Mouse (Mus musculus) kidney, adult 2 months (tissue): ENCODE results near the gene Apobec2. TPM values are rescaled to one million over a fixed set of nuclear protein-coding genes. Genes with fewer than 3 reads are reported as not detected.

Experiments used
- DNase-seq: peaks from one replicate; pipeline ENCODE4 v3.0.0; 2021
- H3K27ac ChIP-seq: fragments of 200-500 bp; 2 replicates; pipeline ENCODE4 v1.5.1; 2012; ENCODE audit warnings: low read depth, low read length, control low read depth, inconsistent platforms; ENCODE audit not compliant: insufficient read depth
- H3K27me3 ChIP-seq: fragments of 200-500 bp; replicated peaks from 2 replicates; pipeline ENCODE4 v1.6.1; 2012; ENCODE audit warnings: mild to moderate bottlenecking, moderate library complexity, low read length, inconsistent platforms; ENCODE audit not compliant: control insufficient read depth, insufficient read depth
- H3K36me3 ChIP-seq: fragments of 200-500 bp; 2 replicates; pipeline ENCODE4 v1.6.1; 2012; ENCODE audit warnings: mild to moderate bottlenecking, moderate library complexity, low read length, inconsistent platforms; ENCODE audit not compliant: control insufficient read depth, insufficient read depth
- H3K4me1 ChIP-seq: fragments of 200-500 bp; 2 replicates; pipeline ENCODE4 v1.6.1; 2011; ENCODE audit warnings: low read length; ENCODE audit not compliant: control insufficient read depth, insufficient read depth
- H3K4me3 ChIP-seq: fragments of 200-500 bp; 2 replicates; pipeline ENCODE4 v1.5.1; 2011; ENCODE audit warnings: mild to moderate bottlenecking, low read depth, low read length, control low read depth; ENCODE audit not compliant: insufficient read depth
- CTCF ChIP-seq: fragments of 200-500 bp; conservative IDR thresholded peaks from 2 replicates; pipeline ENCODE4 v1.5.1; 2011; ENCODE audit warnings: low read depth, mild to moderate bottlenecking, control low read depth, low read length, moderate library complexity, mixed read lengths; ENCODE audit not compliant: insufficient read depth, insufficient read length
- POLR2A ChIP-seq: fragments of 200-500 bp; IDR thresholded peaks from one replicate; pipeline ENCODE4 v1.6.1; 2011; ENCODE audit warnings: low read depth, low read length, control low read depth
- WGBS: fragments of 180-500 bp; shearing (Covaris S2); methylation state at CpG from one replicate; pipeline ENCODE4 v1.1.7; 2018; 5-methylcytosine and 5-hydroxymethylcytosine counted together
- polyA plus RNA-seq: library from polyadenylated mRNA; depleted of rRNA; stranded (reverse); fragments of >200 nt; gene quantifications from 2 replicates; pipeline ENCODE4 v1.2.3, GENCODE M21; 2012

Apobec2 gene
- polyA plus RNA-seq, 1 experiment = 6.0 TPM

DNA sequence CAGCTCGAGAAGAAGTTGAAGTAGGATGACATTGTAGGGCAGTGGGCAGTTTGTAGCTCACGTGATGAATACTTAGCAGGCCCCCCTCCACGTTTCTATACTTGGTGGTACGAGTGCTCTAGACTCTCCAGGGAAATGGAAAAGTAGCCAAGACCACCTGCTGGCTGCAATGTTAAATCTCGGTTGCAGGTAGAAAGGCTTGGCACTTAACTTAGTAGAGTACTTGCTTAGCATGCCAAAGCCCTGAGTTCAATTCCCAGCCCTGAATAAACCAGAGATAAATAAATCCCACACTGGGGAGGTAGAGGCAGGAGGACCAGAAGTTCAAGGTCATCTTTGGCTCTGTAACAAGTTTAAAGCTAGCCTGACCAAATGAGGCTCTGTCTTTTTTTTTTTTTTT lies 1.7 kb upstream of the Apobec2 start:
- Histone ChIP-seq H3K36me3 (no peaks in the 10 kb centered on the region), H3K4me1 (no peaks in the 10 kb centered on the region), H3K27ac (no peak overlapping the region), H3K4me3 (no peak overlapping the region), H3K27me3 (no peaks in the 10 kb centered on the region)
- no peak for DNase-seq
- TF ChIP-seq POLR2A (no peak), CTCF (no peak)
- 90% methylated on average over 5 of the region's 5 CpGs for WGBS

GRCm38 (mm10) chr17:48433689-48434330 lies 1.1 kb upstream of the Apobec2 start:
- no peak for DNase-seq
- 58% methylated on average over 6 of the region's 6 CpGs for WGBS
- Histone ChIP-seq H3K27ac (no peak overlapping the region), H3K4me3 (no peak overlapping the region), H3K36me3 (no peaks in the 10 kb centered on the region), H3K27me3 (no peaks in the 10 kb centered on the region), H3K4me1 (no peaks in the 10 kb centered on the region)
- TF ChIP-seq POLR2A (no peak), CTCF (0 out of 2 replicates have a peak, but pooled peaks have one; percentile 14)

- Histone ChIP-seq H3K27me3 (no peaks in the 10 kb centered on the region), H3K4me1 (no peaks in the 10 kb centered on the region), H3K4me3 (no peak overlapping the region), H3K27ac (no peak overlapping the region), H3K36me3 (no peaks in the 10 kb centered on the region)
- no peak for DNase-seq
- TF ChIP-seq CTCF (no peak), POLR2A (no peak)
- WGBS = 88% methylated on average over 20 of the region's 20 CpGs
Observed at GRCm38 (mm10) chr17:48433006-48433655, 401 bp upstream of the Apobec2 start.

DNA sequence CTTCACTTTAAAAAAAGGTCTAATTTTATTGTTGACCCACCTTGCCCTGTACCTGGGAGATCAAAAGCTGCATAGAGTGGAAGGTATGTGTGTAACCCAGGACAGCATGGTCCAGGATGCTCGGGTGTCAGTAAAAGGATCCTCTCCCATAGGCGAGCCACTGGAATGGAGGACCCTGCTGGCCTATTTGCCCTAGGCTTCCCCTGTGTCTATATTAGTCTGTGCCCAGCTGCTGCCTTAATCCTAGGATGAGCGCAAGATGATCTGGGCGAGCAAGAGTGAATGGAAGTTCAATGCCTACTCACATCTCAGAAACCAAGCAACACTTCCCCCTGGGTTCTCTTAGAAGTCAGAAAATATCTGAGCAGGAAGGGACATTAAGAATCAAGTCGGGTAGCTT lies 1.7 kb downstream of the Apobec2 start:
- Histone ChIP-seq H3K27me3 (no peaks in the 10 kb centered on the region), H3K4me1 (peaks cover 7% of the 10 kb centered on the region; the same call in 1 of the 2 replicates), H3K27ac (no peak overlapping the region), H3K4me3 (no peak overlapping the region), H3K36me3 (no peaks in the 10 kb centered on the region)
- 80% methylated on average over 5 of the region's 5 CpGs for WGBS
- no peak for DNase-seq
- TF ChIP-seq POLR2A (no peak), CTCF (no peak)

DNA sequence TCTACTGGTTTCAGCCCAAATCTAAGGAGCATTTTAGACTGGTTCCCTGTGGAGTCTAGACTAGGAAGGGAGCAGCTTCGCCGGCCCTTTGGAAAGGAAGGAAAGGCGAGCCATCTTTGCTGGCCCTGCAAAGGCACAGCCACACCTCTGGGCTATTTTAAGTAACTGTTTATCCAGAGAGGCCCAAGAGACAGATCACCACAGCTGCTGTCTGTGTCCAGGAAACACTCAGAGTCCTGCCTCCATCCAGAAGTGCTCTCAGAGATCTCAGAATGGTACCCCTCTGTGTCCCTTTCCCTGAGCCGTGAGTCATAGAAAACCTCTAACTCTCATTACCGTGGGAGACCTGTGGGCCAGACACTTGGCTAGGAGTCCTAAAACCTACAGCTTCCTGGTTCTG lies 2.3 kb downstream of the Apobec2 start:
- no peak for TF ChIP-seq POLR2A
- TF ChIP-seq CTCF = no peak
- 43% methylated on average over 5 of the region's 5 CpGs for WGBS
- Histone ChIP-seq H3K4me1 (peaks cover 7% of the 10 kb centered on the region; the same call in 1 of the 2 replicates), H3K36me3 (no peaks in the 10 kb centered on the region), H3K27me3 (no peaks in the 10 kb centered on the region), H3K27ac (no peak overlapping the region), H3K4me3 (no peak overlapping the region)
- no peak for DNase-seq

- Histone ChIP-seq H3K4me3 (no peak overlapping the region), H3K36me3 (no peaks in the 10 kb centered on the region), H3K27ac (no peak overlapping the region), H3K4me1 (peaks cover 13% of the 10 kb centered on the region), H3K27me3 (no peaks in the 10 kb centered on the region)
- TF ChIP-seq CTCF = no peak
- TF ChIP-seq POLR2A = no peak
- no peak for DNase-seq
- 60% methylated on average over 11 of the region's 11 CpGs for WGBS
Observed at GRCm38 (mm10) chr17:48427852-48428530, 4.7 kb downstream of the Apobec2 start.
